Mouse (Mus musculus): ENCODE data around the gene Ap1b1. TPM values are rescaled to one million over a fixed set of nuclear protein-coding genes. Genes with fewer than 3 reads are reported as not detected.
A peak's percentile ranks its signal among the peaks of the same experiment; 100 is the strongest.

The Ap1b1 gene
- polyA plus RNA-seq, 1 experiment, result 162 TPM

GRCm38 (mm10) chr11:4963099-4963808, 23.4 kb upstream of the Ap1b1 start:
- H3K4me3 ChIP-seq (ENCODE audit: insufficient read depth, low read length), result no peak overlapping the region
- peaks cover 4% of the 10 kb centered on the region; the same call in 1 of the 2 replicates for H3K4me1 ChIP-seq (ENCODE audit: control insufficient read depth, insufficient read depth, low read length)
- no peak overlapping the region for H3K27ac ChIP-seq (ENCODE audit: insufficient read depth, low read length)
- no peak for TF ChIP-seq POLR2A (IDR thresholded peaks at IDR 0.05; ENCODE audit: extremely low read depth, insufficient read depth, low read length)
- TF ChIP-seq CTCF (IDR thresholded peaks at IDR 0.05; ENCODE audit: extremely low read depth, insufficient read depth, low read length), result no peak

DNA sequence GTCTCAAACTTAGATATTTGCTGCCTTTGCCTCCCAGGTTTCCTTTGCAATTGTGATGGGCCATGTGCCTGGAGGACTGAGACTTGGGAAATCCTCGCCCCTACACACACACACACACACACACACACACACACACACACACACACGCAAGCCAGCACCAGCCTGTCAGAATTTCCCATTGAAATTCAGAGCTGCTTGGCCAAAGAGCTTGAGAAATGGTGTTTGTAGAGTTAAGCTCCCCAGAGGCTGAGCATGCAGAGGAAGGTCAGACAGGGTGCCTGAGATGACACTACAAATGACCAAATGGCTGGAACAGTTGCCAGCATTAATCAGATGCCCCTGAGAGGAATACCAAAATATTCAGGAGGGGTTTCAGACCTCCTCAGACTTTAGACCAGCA, 20.3 kb upstream of the Ap1b1 start:
- Histone ChIP-seq H3K4me1 (ENCODE audit: control insufficient read depth, insufficient read depth, low read length) (peaks cover 4% of the 10 kb centered on the region; the same call in 1 of the 2 replicates), H3K4me3 (ENCODE audit: insufficient read depth, low read length) (no peak overlapping the region), H3K27ac (ENCODE audit: insufficient read depth, low read length) (no peak overlapping the region)
- TF ChIP-seq POLR2A (IDR thresholded peaks at IDR 0.05; ENCODE audit: extremely low read depth, insufficient read depth, low read length) (no peak), CTCF (IDR thresholded peaks at IDR 0.05; ENCODE audit: extremely low read depth, insufficient read depth, low read length) (no peak)

DNA sequence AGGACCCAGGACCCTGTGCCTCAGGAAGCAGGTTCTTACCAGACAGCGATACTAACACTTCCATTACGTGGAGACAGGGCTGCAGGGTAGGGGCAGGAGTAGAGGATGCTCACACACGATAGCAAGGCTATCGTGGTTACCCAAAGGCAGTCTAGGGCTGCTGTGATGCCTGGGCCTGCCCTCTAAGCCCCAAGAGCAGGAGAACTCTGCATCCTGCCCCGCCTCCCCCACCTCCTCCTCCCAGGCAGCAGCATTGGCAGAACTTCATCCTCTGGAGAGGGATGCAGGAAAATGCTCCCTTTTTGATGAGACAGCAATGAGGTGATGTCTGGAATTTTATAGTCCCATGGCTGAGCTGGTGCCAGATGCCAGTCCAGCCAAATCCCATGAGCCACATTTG, 19.7 kb upstream of the Ap1b1 start:
- Histone ChIP-seq H3K27ac (ENCODE audit: insufficient read depth, low read length) (no peak overlapping the region), H3K4me3 (ENCODE audit: insufficient read depth, low read length) (no peak overlapping the region), H3K4me1 (ENCODE audit: control insufficient read depth, insufficient read depth, low read length) (peaks cover 4% of the 10 kb centered on the region; the same call in 1 of the 2 replicates)
- TF ChIP-seq POLR2A (IDR thresholded peaks at IDR 0.05; ENCODE audit: extremely low read depth, insufficient read depth, low read length) (no peak), CTCF (IDR thresholded peaks at IDR 0.05; ENCODE audit: extremely low read depth, insufficient read depth, low read length) (no peak)

DNA sequence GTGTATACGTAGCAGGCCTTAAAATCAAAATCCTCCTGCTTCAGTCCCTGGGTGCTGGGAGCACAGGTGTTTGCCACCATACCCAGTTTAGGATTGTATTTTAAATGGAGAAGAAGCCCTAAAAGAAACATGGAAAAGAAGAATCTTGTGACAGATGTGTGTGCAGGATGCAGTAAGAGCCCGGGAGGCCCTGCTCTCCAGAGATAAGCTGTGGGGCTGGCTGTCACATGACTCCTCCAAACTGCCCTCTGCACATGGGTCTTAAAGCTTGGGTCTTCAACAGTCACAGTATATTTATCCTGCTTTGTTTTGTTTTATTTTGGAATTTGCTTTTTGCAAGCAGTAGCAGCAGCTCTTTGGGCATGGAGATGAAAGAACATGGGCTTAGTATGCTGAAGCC, 19.1 kb upstream of the Ap1b1 start:
- H3K4me3 ChIP-seq (ENCODE audit: insufficient read depth, low read length), result no peak overlapping the region
- H3K27ac ChIP-seq (ENCODE audit: insufficient read depth, low read length), result no peak overlapping the region
- no peak for TF ChIP-seq POLR2A (IDR thresholded peaks at IDR 0.05; ENCODE audit: extremely low read depth, insufficient read depth, low read length)
- peaks cover 4% of the 10 kb centered on the region; the same call in 1 of the 2 replicates for H3K4me1 ChIP-seq (ENCODE audit: control insufficient read depth, insufficient read depth, low read length)

DNA sequence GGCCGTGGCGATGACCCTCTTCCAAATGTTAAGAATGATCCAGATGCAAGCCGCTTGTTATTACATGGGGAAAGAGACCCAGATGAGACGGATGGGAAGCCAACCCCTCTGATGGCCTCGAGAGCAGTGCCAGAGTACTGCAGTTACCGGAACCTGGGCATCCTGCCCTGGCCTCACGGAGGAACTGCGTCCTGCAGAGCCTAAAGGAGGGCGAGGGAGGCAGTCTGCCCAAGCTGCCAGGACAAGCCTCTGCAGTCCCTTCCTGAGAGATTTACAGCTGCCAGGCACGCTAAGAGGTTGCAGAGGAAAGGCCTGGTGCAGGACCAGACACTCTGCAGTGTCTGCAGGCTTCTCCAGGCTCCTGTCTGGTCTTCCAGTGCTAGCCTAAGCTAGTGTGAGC, 18.2 kb upstream of the Ap1b1 start:
- TF ChIP-seq POLR2A (IDR thresholded peaks at IDR 0.05; ENCODE audit: extremely low read depth, insufficient read depth, low read length), result no peak
- TF ChIP-seq CTCF (IDR thresholded peaks at IDR 0.05; ENCODE audit: extremely low read depth, insufficient read depth, low read length), result no peak
- Histone ChIP-seq H3K27ac (ENCODE audit: insufficient read depth, low read length) (no peak overlapping the region), H3K4me3 (ENCODE audit: insufficient read depth, low read length) (no peak overlapping the region), H3K4me1 (ENCODE audit: control insufficient read depth, insufficient read depth, low read length) (no peaks in the 10 kb centered on the region)

- no peak overlapping the region for H3K4me3 ChIP-seq (ENCODE audit: insufficient read depth, low read length)
- H3K27ac ChIP-seq (ENCODE audit: insufficient read depth, low read length), result no peak overlapping the region
- TF ChIP-seq POLR2A (IDR thresholded peaks at IDR 0.05; ENCODE audit: extremely low read depth, insufficient read depth, low read length), result no peak
- peak; percentile 89 for TF ChIP-seq CTCF (IDR thresholded peaks at IDR 0.05; ENCODE audit: extremely low read depth, insufficient read depth, low read length)
- no peaks in the 10 kb centered on the region for H3K4me1 ChIP-seq (ENCODE audit: control insufficient read depth, insufficient read depth, low read length)
Observed at GRCm38 (mm10) chr11:4972967-4973870, 13.4 kb upstream of the Ap1b1 start.

DNA sequence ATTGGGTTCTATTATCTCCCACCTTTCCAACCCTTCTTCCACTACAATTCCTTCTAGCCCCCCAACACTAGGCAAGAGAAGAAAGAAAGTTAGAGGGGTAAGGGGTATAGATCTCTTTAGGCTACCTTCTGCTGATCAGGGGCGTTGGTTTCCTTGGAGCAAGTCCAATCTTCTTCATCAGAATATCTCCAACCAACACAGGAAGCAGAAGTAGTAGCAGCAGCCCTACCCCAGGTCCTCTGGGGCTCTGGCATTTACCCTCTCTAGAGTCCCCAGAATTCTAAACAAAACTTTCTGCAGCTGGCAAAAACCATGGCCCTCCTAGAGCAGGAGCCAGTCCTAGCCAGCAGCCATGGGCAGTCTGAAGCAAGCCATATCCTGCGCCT, 12.8 kb upstream of the Ap1b1 start:
- no peak overlapping the region for H3K27ac ChIP-seq (ENCODE audit: insufficient read depth, low read length)
- H3K4me3 ChIP-seq (ENCODE audit: insufficient read depth, low read length), result no peak overlapping the region
- TF ChIP-seq CTCF (IDR thresholded peaks at IDR 0.05; ENCODE audit: extremely low read depth, insufficient read depth, low read length), result no peak
- TF ChIP-seq POLR2A (IDR thresholded peaks at IDR 0.05; ENCODE audit: extremely low read depth, insufficient read depth, low read length), result no peak

DNA sequence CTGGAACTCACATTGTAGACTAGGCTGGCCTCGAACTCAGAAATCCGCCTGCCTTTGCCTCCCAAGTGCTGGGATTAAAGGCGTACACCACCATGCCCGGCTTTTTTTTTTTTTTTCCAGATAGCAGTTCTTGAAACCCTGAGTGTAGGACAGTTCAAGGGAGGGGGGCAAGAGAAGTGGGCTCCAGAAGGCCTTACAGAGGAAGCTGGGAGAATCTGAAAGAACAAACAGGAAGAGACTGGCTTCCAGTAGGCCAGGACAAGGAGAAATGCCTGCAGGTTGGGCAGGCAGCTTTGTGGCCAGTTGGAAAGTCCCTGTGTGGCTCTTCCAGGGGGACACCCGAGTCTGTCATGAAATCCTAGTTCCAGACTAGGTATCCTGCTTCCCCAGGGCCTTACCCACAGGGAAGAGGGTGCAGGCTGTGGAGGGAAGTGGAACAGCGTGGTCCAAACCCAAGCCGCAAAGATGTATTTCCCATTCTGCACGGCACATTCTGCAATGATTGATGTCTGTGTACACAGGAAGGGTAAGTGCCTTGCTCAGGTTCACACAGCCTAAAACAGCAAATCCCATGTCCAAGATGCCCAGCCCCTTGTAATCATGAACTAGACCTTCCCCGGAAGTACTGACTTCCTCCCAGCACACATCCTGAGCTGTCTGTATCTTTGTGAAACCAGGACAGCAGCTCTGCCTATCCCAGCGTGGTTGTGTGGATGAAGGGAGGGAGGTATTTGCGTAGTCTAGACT, 12.1 kb upstream of the Ap1b1 start:
- H3K27ac ChIP-seq (ENCODE audit: insufficient read depth, low read length), result no peak overlapping the region
- no peak for TF ChIP-seq CTCF (IDR thresholded peaks at IDR 0.05; ENCODE audit: extremely low read depth, insufficient read depth, low read length)
- TF ChIP-seq POLR2A (IDR thresholded peaks at IDR 0.05; ENCODE audit: extremely low read depth, insufficient read depth, low read length), result no peak
- no peaks in the 10 kb centered on the region for H3K4me1 ChIP-seq (ENCODE audit: control insufficient read depth, insufficient read depth, low read length)
- no peak overlapping the region for H3K4me3 ChIP-seq (ENCODE audit: insufficient read depth, low read length)

More for the DNA sequence above, 12.8 kb upstream of the Ap1b1 start:
- no peaks in the 10 kb centered on the region for H3K4me1 ChIP-seq (ENCODE audit: control insufficient read depth, insufficient read depth, low read length)

- Histone ChIP-seq H3K27ac (ENCODE audit: insufficient read depth, low read length) (no peak overlapping the region), H3K4me3 (ENCODE audit: insufficient read depth, low read length) (no peak overlapping the region), H3K4me1 (ENCODE audit: control insufficient read depth, insufficient read depth, low read length) (no peaks in the 10 kb centered on the region)
- TF ChIP-seq CTCF (IDR thresholded peaks at IDR 0.05; ENCODE audit: extremely low read depth, insufficient read depth, low read length) (peak; percentile 88), POLR2A (IDR thresholded peaks at IDR 0.05; ENCODE audit: extremely low read depth, insufficient read depth, low read length) (no peak)
Observed at GRCm38 (mm10) chr11:4975623-4976022, 11.0 kb upstream of the Ap1b1 start.
